Mouse (Mus musculus): ENCODE measurements around the gene Dand5.

The Dand5 gene

DNA sequence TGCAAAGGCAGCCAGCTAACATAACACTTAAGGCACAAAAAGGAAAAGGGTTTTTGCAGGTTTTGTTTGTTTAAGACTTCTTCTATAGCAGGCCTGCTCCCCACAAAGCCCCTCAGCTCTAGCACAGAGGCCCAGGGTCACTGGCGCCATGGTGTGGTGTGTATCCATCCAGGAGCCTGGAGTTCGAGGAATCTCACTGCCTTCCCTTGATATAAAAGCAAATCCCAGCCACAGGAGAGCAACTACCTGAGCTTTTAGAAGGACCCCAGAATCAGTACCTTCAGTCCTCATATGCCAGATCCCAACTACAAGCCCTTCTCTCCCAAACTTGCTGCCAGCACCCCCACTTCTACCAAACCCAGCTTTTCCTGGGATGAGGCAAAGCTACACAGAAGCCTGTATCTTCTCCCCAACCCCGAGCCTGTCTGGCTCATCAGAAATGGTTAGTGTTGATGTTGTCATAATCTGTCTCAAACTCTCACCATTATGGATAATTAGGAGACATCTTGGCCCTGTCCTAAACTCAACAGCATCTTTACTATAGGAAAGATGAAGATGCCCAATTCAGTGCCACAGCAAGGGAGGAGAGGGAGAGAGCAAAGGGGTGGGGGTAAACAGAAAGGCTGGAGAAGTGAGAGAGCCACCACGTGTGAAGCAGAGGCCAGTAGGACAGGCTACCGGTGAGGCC is 51.5 kb downstream of the Dand5 start:
- no peak for DNase-seq (ENCODE audit: low read depth in 2 of 2, low spot score in 2 of 2)

DNA sequence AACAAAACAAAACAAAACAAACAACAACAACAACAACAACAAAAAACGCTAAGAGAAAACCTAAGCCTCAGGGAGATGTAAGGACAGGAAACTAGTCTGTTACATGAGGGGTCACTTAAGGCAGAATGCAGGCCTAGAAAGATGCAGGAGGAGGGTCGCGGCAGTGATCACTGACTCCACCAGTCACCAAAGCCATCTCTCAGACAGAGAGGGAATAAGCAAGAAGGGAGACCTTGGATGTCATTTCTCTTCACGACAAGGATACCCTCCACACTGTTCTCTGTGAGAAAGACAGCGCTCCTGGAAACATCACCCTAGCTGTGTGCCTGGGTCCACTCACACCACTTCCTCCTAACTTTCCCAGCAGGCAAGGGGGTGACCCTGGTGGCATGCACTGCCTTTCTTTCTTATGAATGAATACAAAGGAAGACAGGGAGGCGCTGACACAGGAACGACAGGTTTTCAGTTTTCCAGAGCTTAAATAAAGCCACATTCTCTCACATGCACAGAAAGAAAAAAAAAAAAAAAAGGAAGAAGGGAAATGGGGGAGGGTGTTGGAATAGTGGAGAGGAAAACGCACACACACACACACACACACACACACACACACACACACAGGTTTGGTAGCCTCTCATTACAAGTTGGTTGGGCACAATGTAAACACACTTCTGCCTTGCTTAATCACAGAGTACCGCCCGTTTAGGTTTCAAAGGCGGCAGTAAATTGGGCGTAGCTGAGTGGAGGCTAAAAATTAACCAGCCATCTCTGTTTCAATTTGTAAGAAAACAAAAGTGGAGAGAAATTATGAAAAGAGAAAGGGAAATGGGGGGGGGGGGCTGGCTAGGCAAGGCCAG is 52.3 kb downstream of the Dand5 start:
- DNase-seq (ENCODE audit: low read depth in 2 of 2, low spot score in 2 of 2) = no peak

DNA sequence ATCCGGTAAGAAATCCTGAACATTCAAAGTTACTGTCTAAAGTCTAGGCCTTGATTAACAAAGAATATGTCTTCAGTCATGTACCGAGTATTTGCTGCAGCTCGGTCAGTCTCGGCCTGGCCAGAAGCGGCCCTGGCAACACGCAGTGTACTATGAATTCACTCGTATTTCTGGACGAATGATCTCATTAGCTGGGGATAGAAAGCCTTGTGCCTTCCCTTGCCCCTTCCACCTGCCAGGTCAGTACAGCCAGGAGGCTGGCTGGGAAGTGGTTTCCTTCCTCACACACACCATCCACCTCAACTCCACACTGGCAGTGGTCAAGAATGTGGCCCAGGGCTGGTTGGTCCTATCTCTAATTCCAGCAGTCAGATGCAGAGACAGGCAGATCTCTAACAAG is 53.3 kb downstream of the Dand5 start:
- no peak for DNase-seq (ENCODE audit: low read depth in 2 of 2, low spot score in 2 of 2)

DNA sequence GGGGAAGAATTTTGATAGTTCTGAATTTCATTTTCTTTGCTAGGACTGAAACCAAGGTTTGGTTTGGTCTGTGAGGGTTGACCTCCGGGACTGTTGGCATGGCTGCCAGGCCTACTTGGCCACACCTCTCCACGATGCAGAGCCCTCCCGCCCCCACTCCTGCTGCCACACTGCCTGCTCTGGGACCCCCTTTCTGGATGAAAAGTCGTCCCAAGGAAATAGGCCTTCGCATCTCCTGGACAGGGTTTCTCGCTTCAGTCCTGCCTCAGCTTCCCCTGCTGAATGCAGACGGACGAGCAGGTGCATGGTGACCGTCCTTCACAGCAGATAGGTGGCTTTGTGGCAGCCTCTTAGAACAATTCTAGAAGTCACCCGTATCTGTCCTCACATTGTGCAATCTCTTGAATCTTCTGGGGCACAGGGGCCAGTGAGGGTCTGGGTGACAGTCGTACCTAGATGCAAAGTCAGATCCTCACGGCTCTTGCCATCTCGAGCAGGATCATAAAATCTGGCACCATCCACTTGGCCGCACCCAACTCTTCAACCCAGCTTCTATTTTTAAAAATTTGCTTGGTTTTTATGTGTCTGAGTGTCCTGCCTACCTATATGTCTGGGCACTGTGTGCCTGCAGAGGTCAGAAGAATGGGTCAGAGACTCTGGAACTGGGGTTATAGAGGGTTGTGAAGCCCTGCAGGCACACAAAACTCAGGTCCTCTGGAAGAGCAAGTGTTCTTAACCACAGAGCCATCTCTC is 54.1 kb downstream of the Dand5 start:
- DNase-seq (ENCODE audit: low read depth in 2 of 2, low spot score in 2 of 2) = no peak

DNA sequence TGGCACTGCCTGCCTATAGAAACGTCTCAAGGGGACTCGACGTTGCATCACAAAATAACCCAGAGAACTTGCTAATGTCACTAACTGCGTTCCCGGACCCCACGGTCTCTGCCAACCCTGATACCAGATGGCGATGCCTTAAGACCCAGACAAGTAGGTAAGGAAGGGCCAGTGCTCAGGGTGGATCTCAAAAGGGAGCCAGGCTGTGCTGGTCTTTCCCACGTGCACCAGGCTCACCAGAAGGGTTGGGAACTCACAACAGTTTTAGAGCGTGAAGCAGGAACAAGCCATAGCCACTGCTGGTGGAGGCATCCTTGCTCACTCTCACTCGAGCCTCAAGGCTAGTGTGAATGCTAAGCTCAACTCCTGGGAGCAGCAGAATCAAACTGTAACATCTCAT is 55.4 kb downstream of the Dand5 start:
- DNase-seq (ENCODE audit: low read depth in 2 of 2, low spot score in 2 of 2) = no peak

DNA sequence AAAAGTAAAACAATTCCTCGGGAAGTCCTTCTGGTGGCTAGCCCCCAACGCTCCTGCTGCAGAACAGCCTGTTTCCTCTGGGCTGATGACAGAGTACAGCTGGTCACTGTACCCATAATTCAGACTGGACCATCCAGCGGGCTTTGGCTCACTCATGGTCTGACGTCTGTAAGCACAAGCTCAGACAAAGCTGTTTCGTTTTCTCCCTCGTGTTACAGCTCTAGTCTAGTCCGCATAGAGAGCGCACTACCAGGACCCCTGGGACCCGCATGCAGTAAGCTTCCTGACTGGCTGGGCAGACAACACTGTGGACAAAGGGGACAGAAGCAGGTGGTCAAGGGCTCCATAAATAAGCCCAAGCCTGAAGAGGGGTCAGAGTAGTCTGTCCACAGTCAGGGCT is 56.2 kb downstream of the Dand5 start:
- no peak for DNase-seq (ENCODE audit: low read depth in 2 of 2, low spot score in 2 of 2)

DNA sequence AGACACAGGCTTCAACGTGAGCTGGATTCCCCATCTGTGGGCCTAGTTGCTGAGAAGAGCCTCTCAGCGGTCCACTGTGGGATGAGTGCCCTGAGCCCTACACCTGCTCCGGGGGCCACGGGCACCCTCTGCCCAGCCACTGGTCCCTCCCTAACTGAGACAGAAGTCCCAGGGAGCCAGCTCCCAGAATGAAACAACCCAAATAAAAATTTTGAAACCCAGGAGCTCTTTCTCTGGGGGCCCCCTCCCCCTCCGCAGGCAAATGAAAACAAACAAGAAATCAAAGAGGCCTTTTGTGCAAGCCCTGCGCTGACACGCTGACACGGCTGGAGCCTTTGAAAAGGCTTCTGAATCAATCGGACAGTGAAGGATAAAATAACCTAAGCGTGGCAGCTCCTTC is 57.0 kb downstream of the Dand5 start:
- DNase-seq (ENCODE audit: low read depth in 2 of 2, low spot score in 2 of 2) = no peak
